Comparison of ENCODE assay signal across 10 mouse cellular contexts in genomic region chr5:31564976-31565375, GRCm38 (mm10). TPM values are rescaled to one million over a fixed set of nuclear protein-coding genes. Genes with fewer than 3 reads are reported as not detected.
DNase-seq lines count a peak whose midpoint lies in the region; ATAC-seq lines count a peak whose summit lies in the region.
"Had no signal": no experiment of that assay in that cellular context is flagged by ENCODE, and none has a peak within 500 bp of the region (broad histone marks: within the 10 kb centered on the region; RNA-seq: fewer than 3 reads in every experiment).

No protein-coding gene starts in this region.

- H3K4me3 ChIP-seq in hindbrain, embryonic 11.5 days (ENCODE audit: low read depth, low read length): no peak overlapping the region
- no peak overlapping the region for H3K4me3 ChIP-seq in neural tube, embryonic 15.5 days (replicated peaks)

- H3K4me1 ChIP-seq in hindbrain, embryonic 11.5 days (replicated peaks; ENCODE audit: control insufficient read depth, insufficient read depth, low read length): no peaks in the 10 kb centered on the region
- H3K4me1 ChIP-seq in neural tube, embryonic 15.5 days: no peaks in the 10 kb centered on the region

- H3K27me3 ChIP-seq in hindbrain, embryonic 11.5 days (ENCODE audit: control insufficient read depth, insufficient read depth, low read length): no peaks in the 10 kb centered on the region
- H3K27me3 ChIP-seq in neural tube, embryonic 15.5 days (replicated peaks): no peaks in the 10 kb centered on the region

- WGBS in hindbrain, embryonic 11.5 days: 88% methylated on average over 4 of the region's 4 CpGs
- 96% methylated on average over 4 of the region's 4 CpGs for WGBS in neural tube, embryonic 15.5 days

- no peak overlapping the region for H3K27ac ChIP-seq in hindbrain, embryonic 11.5 days (ENCODE audit: low read depth, low read length)
- H3K27ac ChIP-seq in neural tube, embryonic 15.5 days (replicated peaks): no peak overlapping the region
- H3K27ac ChIP-seq: hindbrain, embryonic 14.5 days had no signal

- no peaks in the 10 kb centered on the region for H3K9me3 ChIP-seq in hindbrain, embryonic 11.5 days (ENCODE audit: control insufficient read depth, low read length)
- no peaks in the 10 kb centered on the region for H3K9me3 ChIP-seq in neural tube, embryonic 15.5 days (replicated peaks)

- H3K36me3 ChIP-seq in hindbrain, embryonic 11.5 days (ENCODE audit: control insufficient read depth, insufficient read depth, low read length): no peaks in the 10 kb centered on the region
- H3K36me3 ChIP-seq in neural tube, embryonic 15.5 days: peaks cover 22% of the 10 kb centered on the region

- DNase-seq in kidney, postnatal 25 days: peak; percentile 20 to 47
- DNase-seq in kidney, postnatal 14 days: no peak
- DNase-seq in R1 (ENCODE audit: low read depth, low spot score): peak; percentile 38
- DNase-seq in heart, adult 11 months: peak; percentile 98
- DNase-seq in heart, postnatal 4 days: peak; percentile 72
- no peak for DNase-seq in hindbrain, embryonic 11.5 days (ENCODE audit: low spot score)
- DNase-seq in left cerebral cortex, adult 11 months (ENCODE audit: low spot score): no peak
- DNase-seq: lung, embryonic 14.5 days had no signal

- no peak for ATAC-seq in hindbrain, embryonic 11.5 days (ENCODE audit: low FRiP score)
- ATAC-seq in neural tube, embryonic 15.5 days (ENCODE audit: low FRiP score): no peak

- no peak overlapping the region for H3K9ac ChIP-seq in hindbrain, embryonic 11.5 days (ENCODE audit: low read depth, low read length)
- no peak overlapping the region for H3K9ac ChIP-seq in neural tube, embryonic 15.5 days (replicated peaks)
- H3K9ac ChIP-seq: hindbrain, embryonic 14.5 days; lung, embryonic 14.5 days had no signal

- no peak overlapping the region for H3K4me2 ChIP-seq in hindbrain, embryonic 11.5 days (replicated peaks; ENCODE audit: low read depth, low read length)
- H3K4me2 ChIP-seq in neural tube, embryonic 15.5 days: no peak overlapping the region
- H3K4me2 ChIP-seq: hindbrain, embryonic 14.5 days; lung, embryonic 14.5 days had no signal

RNA-seq across cellular contexts. Expression of gene Mrpl33, which starts 31.8 kb away (rescaled TPM):
- total RNA-seq in heart, postnatal 4 days (2021): 100 to 1,000 TPM; 276 to 287 TPM
- polyA plus RNA-seq in hindbrain, embryonic 11.5 days (2014; fragmentation: Nextera tagmentation; extraction: Ambion mirVana): 213 and 215 TPM in 2 replicates
- 227 and 235 TPM in 2 replicates for polyA plus RNA-seq in neural tube, embryonic 15.5 days (2015; fragmentation: Nextera tagmentation; extraction: Ambion mirVana)

RNA-seq across cellular contexts. Expression of gene Supt7l, which starts 37.4 kb away (rescaled TPM):
- total RNA-seq in heart, postnatal 4 days (2021): 10 to 100 TPM; 16.1 to 16.4 TPM
- 21.3 and 27.4 TPM in 2 replicates for polyA plus RNA-seq in hindbrain, embryonic 11.5 days (2014; fragmentation: Nextera tagmentation; extraction: Ambion mirVana)
- polyA plus RNA-seq in neural tube, embryonic 15.5 days (2015; fragmentation: Nextera tagmentation; extraction: Ambion mirVana): 25.5 and 26.0 TPM in 2 replicates

RNA-seq across cellular contexts. Expression of gene Slc4a1ap, which starts 38.2 kb away (rescaled TPM):
- 10 to 100 TPM; 21.2 to 21.4 TPM for total RNA-seq in heart, postnatal 4 days (2021)
- polyA plus RNA-seq in hindbrain, embryonic 11.5 days (2014; fragmentation: Nextera tagmentation; extraction: Ambion mirVana): 33.4 and 34.9 TPM in 2 replicates
- 32.4 and 38.1 TPM in 2 replicates for polyA plus RNA-seq in neural tube, embryonic 15.5 days (2015; fragmentation: Nextera tagmentation; extraction: Ambion mirVana)

Comparison
In these comparisons a context has a peak if more than half of its experiments do, and no peak if none do; other contexts are left out.
1. DNase-seq: peak in kidney, postnatal 25 days (2 of 2), R1 (single experiment), heart, adult 11 months (single experiment) and heart, postnatal 4 days (single experiment); none in kidney, postnatal 14 days (single experiment), hindbrain, embryonic 11.5 days (single experiment) and left cerebral cortex, adult 11 months (single experiment).